Mouse (Mus musculus) megakaryocyte, embryonic 14.5 days (primary cell): Measurements from ENCODE around the gene Krt34.

Experiments used
- FLI1 ChIP-seq: IDR thresholded peaks from 2 replicates; pipeline ENCODE4 v1.6.1; 2012; ENCODE audit warnings: low read length, inconsistent platforms, mixed read lengths
- GATA1 ChIP-seq: IDR thresholded peaks from 3 replicates; pipeline ENCODE4 v1.6.1; 2012; ENCODE audit warnings: mixed read lengths, low read length, inconsistent platforms, borderline replicate concordance

DNA sequence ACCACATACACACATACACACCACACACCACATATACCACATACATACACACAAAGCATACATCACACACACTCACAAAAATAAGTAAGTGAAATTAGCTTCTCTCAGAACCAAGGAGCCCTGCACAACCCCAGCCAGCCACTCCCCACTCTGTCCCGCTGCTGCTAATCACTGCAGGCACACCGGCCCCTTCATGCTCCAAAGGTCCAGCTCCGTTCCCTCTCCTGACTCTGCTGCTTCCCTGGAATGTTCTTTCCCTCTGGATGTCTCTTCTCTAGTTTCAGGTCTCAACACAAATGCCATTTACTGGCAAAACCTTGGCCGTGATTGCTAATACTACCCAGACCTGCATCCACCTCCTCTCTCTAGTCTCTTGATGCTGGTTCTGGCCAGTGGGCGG is 30.7 kb downstream of the Krt34 start:
- TF ChIP-seq GATA1 = no peak
- no peak for TF ChIP-seq FLI1
